Mouse (Mus musculus) myocyte (in vitro differentiated cells): ENCODE data around the gene Arhgap28.

Experiments
- E2F4 ChIP-seq: IDR thresholded peaks from one replicate; pipeline ENCODE4 v1.6.1; 2011; ENCODE audit warnings: mild to moderate bottlenecking, control low read depth, moderate library complexity; ENCODE audit not compliant: insufficient read depth
- MAX ChIP-seq: IDR thresholded peaks from one replicate; pipeline ENCODE4 v1.6.1; 2011; ENCODE audit warnings: low read depth, mild to moderate bottlenecking, control low read depth
- POLR2A ChIP-seq: IDR thresholded peaks from one replicate; pipeline ENCODE4 v1.6.1; 2011; ENCODE audit warnings: low read depth, mild to moderate bottlenecking, control low read depth, moderate library complexity; ENCODE audit not compliant: insufficient read length
- SRF ChIP-seq: IDR thresholded peaks from one replicate; pipeline ENCODE4 v1.6.1; 2011; ENCODE audit warnings: low read depth; ENCODE audit not compliant: control insufficient read depth, insufficient read length
- TCF12 ChIP-seq: IDR thresholded peaks from one replicate; pipeline ENCODE4 v1.6.1; 2011; ENCODE audit warnings: mild to moderate bottlenecking, control low read depth; ENCODE audit not compliant: poor library complexity, insufficient read depth, severe bottlenecking
- TCF3 ChIP-seq: IDR thresholded peaks from one replicate; pipeline ENCODE4 v1.6.1; 2011; ENCODE audit warnings: low read depth, control low read depth; ENCODE audit not compliant: insufficient read length
- USF1 ChIP-seq: IDR thresholded peaks from one replicate; pipeline ENCODE4 v1.6.1; 2011; ENCODE audit warnings: low read depth, mild to moderate bottlenecking, control low read depth, moderate library complexity

GRCm38 (mm10) chr17:68037011-68037410, 33.1 kb upstream of the Arhgap28 start:
- TF ChIP-seq MAX (no peak), E2F4 (no peak), USF1 (no peak), POLR2A (no peak), SRF (no peak), TCF12 (no peak), TCF3 (no peak)
